In the genomic region with DNA sequence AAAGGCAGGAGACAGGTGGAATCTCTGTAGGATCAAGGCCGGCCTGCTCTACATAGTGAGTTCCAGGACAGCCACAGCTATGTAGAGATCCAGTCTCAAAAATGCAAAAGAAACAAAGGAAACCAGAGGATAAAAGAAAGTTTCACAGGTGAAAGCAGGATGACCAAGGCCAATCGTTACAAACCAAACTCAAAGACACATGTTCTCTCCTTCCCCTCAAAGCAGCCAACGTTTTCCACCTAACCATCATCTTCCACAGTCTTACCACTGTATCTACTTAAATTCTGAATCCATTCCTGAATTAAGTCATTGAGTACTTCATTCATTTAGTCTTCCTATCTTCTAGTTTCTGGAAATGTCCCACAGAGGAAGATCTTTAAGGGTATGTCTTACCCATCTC, we compare ENCODE assay signal across 12 mouse cellular contexts. TPM values are rescaled to one million over a fixed set of nuclear protein-coding genes. Genes with fewer than 3 reads are reported as not detected.
DNase-seq lines count a peak whose midpoint lies in the region; ATAC-seq and TF ChIP-seq lines count a peak whose summit lies in the region.
"Had no signal": no experiment of that assay in that cellular context is flagged by ENCODE, and none has a peak within 500 bp of the region (broad histone marks: within the 10 kb centered on the region; RNA-seq: fewer than 3 reads in every experiment).

No protein-coding gene starts in this region.

- H3K27ac ChIP-seq in gastrocnemius, adult 2 months: peak overlapping the region; percentile 12; the same call in 1 of the 2 replicates
- H3K27ac ChIP-seq in kidney, embryonic 15.5 days: no peak overlapping the region
- no peak overlapping the region for H3K27ac ChIP-seq in kidney, adult 2 months (ENCODE audit: insufficient read depth, low read depth, low read length)
- no peak overlapping the region for H3K27ac ChIP-seq in midbrain, embryonic 11.5 days (ENCODE audit: low read depth, low read length)
- no peak overlapping the region for H3K27ac ChIP-seq in midbrain, embryonic 15.5 days
- H3K27ac ChIP-seq: embryonic facial prominence, embryonic 10.5 days; heart, embryonic 10.5 days; heart, embryonic 15.5 days; hindbrain, embryonic 10.5 days had no signal

- no peak overlapping the region for H3K4me2 ChIP-seq in kidney, embryonic 15.5 days
- H3K4me2 ChIP-seq in midbrain, embryonic 11.5 days: no peak overlapping the region
- H3K4me2 ChIP-seq in midbrain, embryonic 15.5 days: no peak overlapping the region
- H3K4me2 ChIP-seq: heart, embryonic 15.5 days had no signal

- intact Hi-C loops in gastrocnemius, adult 2 months (cut with DNase I): loop anchor here (10.0 kb wide), 2 partner anchors 234 to 264 kb away; partner anchors contain the start of genes Hnrnpa0 and Idnk

- no peak for DNase-seq in gastrocnemius, adult 2 months
- no peak for DNase-seq in gastrocnemius, postnatal 25 days
- DNase-seq in kidney, adult 2 months: no peak
- peak; percentile 89 for DNase-seq in midbrain, embryonic 11.5 days (ENCODE audit: low spot score, missing footprints)

- peaks cover 34% of the 10 kb centered on the region for H3K36me3 ChIP-seq in kidney, embryonic 15.5 days
- H3K36me3 ChIP-seq in kidney, adult 2 months (ENCODE audit: control insufficient read depth, insufficient read depth, low read length): peaks cover 7% of the 10 kb centered on the region
- peaks cover 3% of the 10 kb centered on the region; the same call in 1 of the 2 replicates for H3K36me3 ChIP-seq in midbrain, embryonic 11.5 days (ENCODE audit: control insufficient read depth, insufficient read depth, low read length)
- H3K36me3 ChIP-seq in midbrain, embryonic 15.5 days (replicated peaks): peaks cover 15% of the 10 kb centered on the region

- no peak overlapping the region for H3K9ac ChIP-seq in kidney, embryonic 15.5 days
- no peak overlapping the region for H3K9ac ChIP-seq in midbrain, embryonic 11.5 days (ENCODE audit: low read length)
- no peak overlapping the region for H3K9ac ChIP-seq in midbrain, embryonic 15.5 days
- H3K9ac ChIP-seq: heart, embryonic 15.5 days had no signal

- H3K4me3 ChIP-seq in gastrocnemius, adult 2 months: no peak overlapping the region
- no peak overlapping the region for H3K4me3 ChIP-seq in kidney, embryonic 15.5 days (replicated peaks)
- H3K4me3 ChIP-seq in kidney, adult 2 months (ENCODE audit: insufficient read depth, low read depth, low read length): no peak overlapping the region
- H3K4me3 ChIP-seq in midbrain, embryonic 11.5 days (ENCODE audit: low read depth, low read length): no peak overlapping the region
- no peak overlapping the region for H3K4me3 ChIP-seq in midbrain, embryonic 15.5 days
- H3K4me3 ChIP-seq: embryonic facial prominence, embryonic 10.5 days; heart, embryonic 10.5 days; heart, embryonic 15.5 days; hindbrain, embryonic 10.5 days had no signal

- WGBS in kidney, embryonic 15.5 days: 47% methylated on average over 3 of the region's 3 CpGs
- 36% methylated on average over 3 of the region's 3 CpGs for WGBS in kidney, adult 2 months
- 68% methylated on average over 3 of the region's 3 CpGs for WGBS in midbrain, embryonic 11.5 days
- WGBS in midbrain, embryonic 15.5 days: 50% methylated on average over 3 of the region's 3 CpGs

- no peaks in the 10 kb centered on the region for H3K27me3 ChIP-seq in kidney, embryonic 15.5 days
- H3K27me3 ChIP-seq in kidney, adult 2 months (replicated peaks; ENCODE audit: control insufficient read depth, insufficient read depth, low read length): no peaks in the 10 kb centered on the region
- H3K27me3 ChIP-seq in midbrain, embryonic 11.5 days (ENCODE audit: control insufficient read depth, insufficient read depth, low read length): no peaks in the 10 kb centered on the region
- H3K27me3 ChIP-seq in midbrain, embryonic 15.5 days (replicated peaks): no peaks in the 10 kb centered on the region
- H3K27me3 ChIP-seq: heart, embryonic 15.5 days had no signal

- TF ChIP-seq CTCF in gastrocnemius, adult 2 months (IDR thresholded peaks at IDR 0.05): no peak
- TF ChIP-seq CTCF in kidney, adult 2 months (conservative IDR thresholded peaks at IDR 0.05; ENCODE audit: insufficient read depth, insufficient read length, low read depth, low read length): no peak

- peaks cover 11% of the 10 kb centered on the region for H3K4me1 ChIP-seq in kidney, embryonic 15.5 days
- H3K4me1 ChIP-seq in kidney, adult 2 months (ENCODE audit: control insufficient read depth, insufficient read depth, low read length): peaks cover 9% of the 10 kb centered on the region; the same call in 1 of the 2 replicates
- H3K4me1 ChIP-seq in midbrain, embryonic 11.5 days (ENCODE audit: control insufficient read depth, insufficient read depth, low read length): peaks cover 4% of the 10 kb centered on the region; the same call in 1 of the 2 replicates
- H3K4me1 ChIP-seq in midbrain, embryonic 15.5 days: peaks cover 15% of the 10 kb centered on the region

- ATAC-seq in kidney, embryonic 15.5 days (replicated peaks; ENCODE audit: low FRiP score): 0 out of 2 replicates have a peak, but pooled peaks have one; percentile 12
- ATAC-seq in midbrain, embryonic 11.5 days (ENCODE audit: low FRiP score): 0 out of 2 replicates have a peak, but pooled peaks have one; percentile 8
- no peak for ATAC-seq in midbrain, embryonic 15.5 days (replicated peaks)
- ATAC-seq: hindbrain, embryonic 16.5 days had no signal

- no peak for TF ChIP-seq POLR2A in kidney, adult 2 months (IDR thresholded peaks at IDR 0.05; ENCODE audit: low read depth, low read length)

- no peaks in the 10 kb centered on the region for H3K9me3 ChIP-seq in kidney, embryonic 15.5 days (replicated peaks)
- H3K9me3 ChIP-seq in midbrain, embryonic 11.5 days (ENCODE audit: control insufficient read depth, low read length): no peaks in the 10 kb centered on the region
- no peaks in the 10 kb centered on the region for H3K9me3 ChIP-seq in midbrain, embryonic 15.5 days
- H3K9me3 ChIP-seq: embryonic facial prominence, embryonic 10.5 days; heart, embryonic 10.5 days; heart, embryonic 15.5 days; hindbrain, embryonic 10.5 days had no signal

RNA-seq across cellular contexts. Expression of gene 2210016F16Rik, which starts 3.4 kb away (rescaled TPM):
- 1 to 10 TPM; 5.2 to 7.6 TPM for total RNA-seq in gastrocnemius, adult 2 months (2021)
- total RNA-seq in gastrocnemius, postnatal 25 days (2021): 1 to 10 TPM; 7.0 to 7.2 TPM
- 28.9 and 29.5 TPM in 2 replicates for polyA plus RNA-seq in kidney, embryonic 15.5 days (2015; fragmentation: Nextera tagmentation; extraction: Ambion mirVana)
- polyA plus RNA-seq in kidney, adult 2 months (2012; rRNA removed): 25.2 and 33.8 TPM in 2 replicates
- polyA plus RNA-seq in midbrain, embryonic 11.5 days (2014; fragmentation: Nextera tagmentation; extraction: Ambion mirVana): 31.1 and 34.9 TPM in 2 replicates
- 20.6 and 22.6 TPM in 2 replicates for polyA plus RNA-seq in midbrain, embryonic 15.5 days (2015; fragmentation: Nextera tagmentation; extraction: Ambion mirVana)

RNA-seq across cellular contexts. Expression of gene Rmi1, which starts 13.7 kb away (rescaled TPM):
- total RNA-seq in gastrocnemius, adult 2 months (2021): 1 to 10 TPM; 6.2 to 7.6 TPM
- total RNA-seq in gastrocnemius, postnatal 25 days (2021): 1 to 10 TPM; 4.8 to 5.5 TPM
- polyA plus RNA-seq in kidney, embryonic 15.5 days (2015; fragmentation: Nextera tagmentation; extraction: Ambion mirVana): 26.2 and 27.3 TPM in 2 replicates
- polyA plus RNA-seq in kidney, adult 2 months (2012; rRNA removed): 7.1 and 9.0 TPM in 2 replicates
- 34.1 and 36.6 TPM in 2 replicates for polyA plus RNA-seq in midbrain, embryonic 11.5 days (2014; fragmentation: Nextera tagmentation; extraction: Ambion mirVana)
- 20.8 and 22.2 TPM in 2 replicates for polyA plus RNA-seq in midbrain, embryonic 15.5 days (2015; fragmentation: Nextera tagmentation; extraction: Ambion mirVana)

RNA-seq across cellular contexts. Expression of gene Hnrnpk, which starts 14.8 kb away (rescaled TPM):
- total RNA-seq in gastrocnemius, adult 2 months (2021): 100 to 1,000 TPM; 239 to 294 TPM
- total RNA-seq in gastrocnemius, postnatal 25 days (2021): 100 to 1,000 TPM; 237 to 240 TPM
- polyA plus RNA-seq in kidney, embryonic 15.5 days (2015; fragmentation: Nextera tagmentation; extraction: Ambion mirVana): 1,666 and 1,742 TPM in 2 replicates
- polyA plus RNA-seq in kidney, adult 2 months (2012; rRNA removed): 175 and 211 TPM in 2 replicates
- polyA plus RNA-seq in midbrain, embryonic 11.5 days (2014; fragmentation: Nextera tagmentation; extraction: Ambion mirVana): 2,649 and 2,712 TPM in 2 replicates
- polyA plus RNA-seq in midbrain, embryonic 15.5 days (2015; fragmentation: Nextera tagmentation; extraction: Ambion mirVana): 1,347 and 1,359 TPM in 2 replicates

RNA-seq across cellular contexts. Expression of gene Kif27, which starts 29.5 kb away (rescaled TPM):
- under 1 TPM in 1 of 2 experiments, not detected in 1; 0.08 TPM for total RNA-seq in gastrocnemius, adult 2 months (2021)
- total RNA-seq in gastrocnemius, postnatal 25 days (2021): under 1 TPM in 1 of 2 experiments, not detected in 1; 0.05 TPM
- polyA plus RNA-seq in kidney, embryonic 15.5 days (2015; fragmentation: Nextera tagmentation; extraction: Ambion mirVana): 0.77 and 0.81 TPM in 2 replicates
- polyA plus RNA-seq in kidney, adult 2 months (2012; rRNA removed): 0.22 and 0.31 TPM in 2 replicates
- 1.1 and 1.3 TPM in 2 replicates for polyA plus RNA-seq in midbrain, embryonic 11.5 days (2014; fragmentation: Nextera tagmentation; extraction: Ambion mirVana)
- polyA plus RNA-seq in midbrain, embryonic 15.5 days (2015; fragmentation: Nextera tagmentation; extraction: Ambion mirVana): 1.8 and 1.9 TPM in 2 replicates
- polyA plus RNA-seq: inflammation-experienced regulatory T-cells, adult 6 months had no signal
